Mouse (Mus musculus): Measurements from ENCODE around the gene Psen2. TPM values are rescaled to one million over a fixed set of nuclear protein-coding genes. Genes with fewer than 3 reads are reported as not detected.

The Psen2 gene
- total RNA-seq (2021) = 31.0 and 35.5 TPM in 2 replicates
- long read RNA-seq, transcript Psen2-201 (11 exons, 2,004 nt) = minor isoform, 6 of 68 reads
- long read RNA-seq, transcript Psen2-208 (4 exons, 1,170 nt) = major isoform, 21 of 68 reads
- long read RNA-seq, transcript Psen2-205 (11 exons, 1,997 nt) = minor isoform, 7 of 68 reads
- long read RNA-seq, partial matches to known transcripts = 12 of 68 reads
- long read RNA-seq, other reads (novel, unspliced or antisense) = 17 of 68 reads

- peak; percentile 27 for DNase-seq
Measured at GRCm38 (mm10) chr1:180263364-180263997, at the start of gene Psen2. Gene Psen2 (minus strand): TSS chr1:180263438.

- DNase-seq = peak; percentile 76
Measured at GRCm38 (mm10) chr1:180312792-180313311, 49.6 kb upstream of the Psen2 start.

DNA sequence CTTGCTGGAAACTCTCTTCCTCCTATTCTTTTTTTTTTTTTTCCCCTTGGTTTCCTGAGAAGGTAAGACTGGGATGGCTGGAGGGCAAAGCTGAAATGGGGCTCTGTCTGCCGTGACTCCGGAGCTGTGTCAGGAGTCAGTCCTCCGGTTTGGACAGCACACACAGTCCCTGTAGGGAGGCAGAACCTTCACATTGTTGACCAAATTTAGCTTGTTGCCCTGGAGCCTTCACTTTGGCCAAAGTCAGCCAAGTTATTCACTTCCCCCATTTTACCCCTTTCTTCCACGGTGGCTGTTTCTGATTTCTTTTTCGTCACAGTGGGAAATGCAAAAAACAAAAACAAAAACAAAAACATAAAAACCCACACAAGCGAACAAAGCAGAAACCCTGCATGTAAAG lies 49.0 kb upstream of the Psen2 start:
- DNase-seq = no peak

DNA sequence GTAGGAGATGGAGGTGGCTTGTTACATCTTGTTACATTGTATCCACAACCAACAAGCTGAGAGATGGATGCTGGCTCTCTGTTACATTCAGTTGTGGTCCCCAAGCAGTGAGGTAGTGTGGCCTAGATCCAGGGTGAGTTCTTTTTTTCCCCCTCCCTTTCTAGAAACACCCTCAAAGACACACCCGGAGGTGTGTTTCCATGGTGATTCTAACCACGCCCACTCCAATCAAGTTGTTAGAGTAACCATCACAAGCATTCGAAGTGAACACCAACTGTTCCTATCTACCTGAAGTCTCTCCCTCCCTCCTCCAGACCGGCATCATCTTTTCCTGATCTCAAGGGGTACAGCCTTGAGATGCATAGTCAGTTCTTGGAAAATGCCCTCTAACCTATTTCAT lies 45.7 kb upstream of the Psen2 start:
- no peak for DNase-seq

- no peak for DNase-seq
Measured at GRCm38 (mm10) chr1:180307661-180308060, 44.4 kb upstream of the Psen2 start.

GRCm38 (mm10) chr1:180306889-180307288 lies 43.7 kb upstream of the Psen2 start:
- DNase-seq = no peak

DNA sequence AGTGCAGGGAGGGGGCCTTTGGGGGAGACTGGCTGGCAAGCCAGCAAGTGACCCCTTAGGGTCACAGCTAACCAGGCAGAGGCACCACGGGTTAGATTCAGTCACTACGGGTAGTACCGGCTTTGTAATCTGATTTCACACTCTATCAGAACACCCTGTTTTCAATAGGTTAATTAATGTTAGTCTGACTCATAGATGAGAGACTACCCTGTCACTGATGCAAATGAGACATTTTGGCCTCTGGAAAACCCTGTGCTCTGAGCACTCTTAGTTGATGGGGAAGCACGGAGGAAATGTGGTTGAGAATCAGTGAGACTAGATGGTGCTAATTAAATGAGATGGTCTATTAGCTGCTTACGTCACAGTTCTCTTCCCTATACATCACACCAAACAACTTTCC lies 40.4 kb upstream of the Psen2 start:
- no peak for DNase-seq

- DNase-seq = no peak
Measured at GRCm38 (mm10) chr1:180302253-180303120, 39.2 kb upstream of the Psen2 start.

DNA sequence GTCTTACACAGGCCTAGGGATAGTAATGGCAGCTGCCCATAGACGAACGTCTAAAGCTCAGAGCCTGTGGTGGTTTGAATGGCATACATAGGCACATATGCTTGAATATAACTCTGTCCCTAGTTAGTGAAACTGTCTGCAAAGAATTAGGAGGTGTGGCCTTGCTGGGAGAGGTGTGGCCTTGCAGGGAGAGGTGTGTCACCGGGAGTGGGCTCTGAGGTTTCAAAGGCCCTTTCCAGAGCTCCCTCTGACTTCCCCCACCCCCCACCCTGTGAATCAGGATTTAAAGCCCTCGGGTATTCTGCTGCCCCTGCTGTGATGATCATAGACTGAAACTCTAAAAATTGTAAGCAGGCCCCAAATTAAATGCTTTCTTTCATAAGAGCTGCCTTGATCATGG lies 37.8 kb upstream of the Psen2 start:
- no peak for DNase-seq

GRCm38 (mm10) chr1:180300292-180300691 lies 37.1 kb upstream of the Psen2 start:
- DNase-seq = no peak

DNA sequence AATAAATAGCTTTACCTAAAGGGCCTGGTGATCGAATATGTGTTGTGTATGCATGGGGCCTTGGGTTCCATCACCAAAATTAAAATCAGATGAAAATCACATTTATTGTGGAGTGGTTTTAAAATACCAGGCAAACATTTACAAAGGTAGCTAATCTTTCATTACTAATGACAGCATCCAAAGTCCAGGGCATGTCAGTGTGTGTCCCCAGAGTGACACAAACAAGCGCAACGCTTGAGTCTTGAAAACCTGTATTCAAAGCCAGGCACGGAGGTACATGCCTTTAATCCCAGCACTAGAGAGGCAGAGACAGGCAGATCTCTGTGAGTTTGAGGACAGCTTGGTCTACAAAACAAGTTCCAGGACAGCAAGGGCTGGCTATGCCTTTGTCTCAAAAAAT lies 36.5 kb upstream of the Psen2 start:
- DNase-seq = no peak

- DNase-seq = no peak
Measured at GRCm38 (mm10) chr1:180296088-180296487, 32.9 kb upstream of the Psen2 start.

GRCm38 (mm10) chr1:180290358-180290757 lies 27.1 kb upstream of the Psen2 start:
- DNase-seq = no peak

- no peak for DNase-seq
Measured at GRCm38 (mm10) chr1:180289788-180290187, 26.6 kb upstream of the Psen2 start.

- DNase-seq = no peak
Measured at GRCm38 (mm10) chr1:180288872-180289468, 25.7 kb upstream of the Psen2 start.

DNA sequence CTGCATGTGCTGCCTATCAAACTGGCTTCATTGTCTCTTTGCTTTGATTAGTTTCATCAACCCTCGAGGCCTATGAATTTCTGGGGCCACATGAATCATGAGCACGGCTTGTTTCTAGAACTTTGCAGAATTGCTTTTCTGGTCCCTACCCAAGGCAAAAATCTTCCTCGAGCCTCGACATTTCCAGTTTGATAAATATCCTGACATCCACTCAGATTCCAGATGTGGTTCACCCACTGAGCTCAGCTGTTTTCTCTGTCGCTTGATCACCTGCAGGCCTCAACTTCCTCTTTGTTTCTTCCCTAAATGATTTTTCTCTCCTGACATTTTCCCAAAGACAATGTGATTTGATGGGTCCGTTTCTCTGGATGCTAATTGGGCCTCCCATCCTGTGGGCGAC lies 25.0 kb upstream of the Psen2 start:
- DNase-seq = no peak

DNA sequence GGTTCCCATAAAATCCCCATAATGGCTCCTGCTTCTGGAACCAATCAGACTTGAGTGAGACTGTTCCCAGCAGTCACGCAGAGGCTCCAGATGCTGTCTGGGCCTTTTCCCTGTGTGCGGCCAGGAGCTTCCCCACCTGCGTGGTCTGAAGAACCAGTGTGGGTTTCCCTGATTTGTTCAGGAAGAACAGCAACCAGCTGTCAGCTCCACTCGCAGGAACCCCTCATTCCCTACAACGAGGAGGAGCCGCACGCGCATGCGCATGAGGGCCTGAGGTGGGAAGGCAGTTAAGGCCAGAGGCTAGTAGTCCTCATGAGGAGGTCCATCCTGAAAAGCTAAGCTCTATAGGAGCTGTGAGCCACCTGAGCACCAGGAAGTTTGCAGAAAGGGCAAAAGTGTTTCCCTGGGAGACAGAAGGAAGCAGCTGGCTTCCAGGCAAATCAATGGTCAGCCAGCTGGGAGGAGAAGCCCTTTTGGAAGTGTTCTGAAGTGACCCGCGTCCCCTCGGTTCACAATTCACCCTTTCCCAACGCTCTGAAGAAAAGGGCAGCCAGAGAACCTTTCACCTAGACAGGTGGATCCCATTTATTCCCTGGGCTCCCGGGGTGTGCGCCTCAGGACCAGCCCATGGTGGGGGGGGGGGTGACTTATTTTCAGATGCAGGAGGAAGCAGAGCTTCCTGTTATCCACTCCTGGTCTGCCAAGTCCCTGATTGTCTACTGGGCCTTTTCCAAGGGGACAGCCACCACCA lies 23.0 kb upstream of the Psen2 start:
- DNase-seq = peak; percentile 34

DNA sequence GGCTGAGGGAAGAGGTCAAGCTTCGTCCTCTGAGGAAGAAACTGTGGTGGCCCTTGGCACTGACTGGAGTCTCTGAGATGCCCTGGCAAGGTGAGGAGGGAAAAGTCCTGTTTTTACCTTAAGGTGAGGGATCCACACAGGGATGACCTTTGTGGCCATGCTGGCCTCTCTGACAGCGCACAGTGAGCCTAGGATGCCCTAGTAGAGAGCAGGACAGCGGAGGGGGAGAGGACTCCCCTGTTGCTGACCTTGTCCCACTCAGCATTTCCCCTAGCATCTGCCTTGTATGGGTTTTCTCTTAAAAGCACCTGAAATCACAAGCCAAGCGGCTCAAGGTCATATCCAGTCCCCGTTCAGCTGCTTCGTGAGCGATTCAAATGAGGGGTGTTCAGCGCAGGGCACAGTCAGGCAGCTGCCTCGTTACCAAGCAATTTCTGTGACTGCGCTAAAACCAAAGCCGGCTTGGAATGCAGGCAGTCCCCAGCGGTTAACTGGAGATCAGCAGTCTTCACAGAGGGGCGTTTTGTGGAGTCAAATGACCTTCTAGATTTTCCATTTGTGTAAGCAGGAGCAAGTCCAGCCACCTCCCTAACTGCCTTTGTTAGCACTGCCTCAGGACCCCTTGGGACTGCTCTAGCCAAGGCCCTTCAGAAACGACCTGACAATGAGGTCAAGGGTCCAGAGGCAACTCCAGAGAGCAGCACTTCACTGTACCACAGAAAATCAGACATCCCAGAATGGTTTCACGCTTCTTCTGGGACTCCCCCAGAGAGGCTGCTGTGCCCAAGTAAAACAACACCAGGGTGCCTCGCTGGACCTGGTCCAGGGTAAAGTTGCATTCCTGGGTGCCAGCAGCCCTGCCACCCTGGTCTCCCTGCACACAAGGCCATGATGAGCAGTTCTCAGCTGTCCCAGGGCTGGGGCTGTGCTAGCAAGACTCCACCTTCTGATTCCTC lies 20.9 kb upstream of the Psen2 start:
- DNase-seq = peak; percentile 40

GRCm38 (mm10) chr1:180282581-180282980 lies 19.3 kb upstream of the Psen2 start:
- DNase-seq = no peak

DNA sequence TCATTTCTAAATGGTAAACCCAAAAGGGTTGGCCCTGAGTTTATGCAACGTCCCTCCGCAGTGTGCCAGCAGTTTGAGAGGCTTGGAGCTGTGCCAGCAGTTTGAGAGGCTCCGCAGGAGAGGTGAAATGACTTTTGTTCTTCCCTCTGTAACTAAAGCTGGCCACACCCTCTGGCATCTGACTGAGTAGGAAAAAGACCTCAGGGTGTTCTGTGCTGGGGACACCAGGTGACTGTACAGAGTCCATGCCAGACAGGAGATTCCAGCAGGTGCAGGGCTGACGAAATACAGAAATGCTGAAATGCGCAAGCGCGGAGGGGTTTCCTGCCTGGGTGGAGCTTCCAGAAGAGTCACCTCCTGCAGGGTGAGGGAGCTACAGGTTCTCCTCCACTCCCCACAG lies 16.4 kb upstream of the Psen2 start:
- DNase-seq = peak; percentile 71

DNA sequence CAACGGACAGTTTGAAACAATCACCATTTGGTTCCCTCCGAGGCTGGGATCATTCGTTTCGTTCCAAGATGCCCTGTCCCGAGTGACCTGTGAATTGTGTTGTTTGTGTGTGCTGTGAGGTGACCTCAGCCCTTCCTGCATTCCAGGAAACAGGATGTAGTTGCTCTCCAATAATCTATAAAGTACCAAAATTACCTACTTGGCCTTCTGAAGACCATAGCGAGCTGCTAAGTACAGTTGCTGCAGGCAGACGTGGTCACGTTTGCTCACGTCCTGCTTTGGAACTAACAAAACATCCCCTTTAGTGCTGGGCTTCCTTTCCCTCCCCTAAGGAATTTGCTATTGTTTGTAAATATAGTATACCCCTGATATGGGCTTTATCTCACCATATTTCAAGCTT lies 14.3 kb upstream of the Psen2 start:
- no peak for DNase-seq
